Mouse (Mus musculus) MEL (cell line): Measurements from ENCODE around the gene Nprl3.

ENCODE experiments used
- BHLHE40 ChIP-seq: IDR thresholded peaks from 2 replicates; pipeline ENCODE4 v1.6.1; 2012; ENCODE audit warnings: low read depth, mild to moderate bottlenecking, inconsistent platforms, low read length, improper control_type of control experiment, borderline replicate concordance
- CHD1 ChIP-seq: IDR thresholded peaks from 2 replicates; pipeline ENCODE4 v1.6.1; 2012; ENCODE audit warnings: low read depth, mild to moderate bottlenecking, inconsistent platforms, low read length, improper control_type of control experiment
- CTCF ChIP-seq, 3 experiments: IDR thresholded peaks in 2 of 3; conservative IDR thresholded peaks in 1 of 3; 2 replicates each; pipeline ENCODE4 v1.5.1; 2011 to 2012; ENCODE audit warnings: low read length in 3 of 3, low read depth in 2 of 3, mild to moderate bottlenecking in 2 of 3, improper control_type of control experiment in 1 of 3, inconsistent platforms in 1 of 3, mixed read lengths in 1 of 3, moderate library complexity in 1 of 3; ENCODE audit not compliant: control insufficient read depth in 1 of 3, insufficient read depth in 1 of 3, poor library complexity in 1 of 3, severe bottlenecking in 1 of 3
- JUND ChIP-seq: IDR thresholded peaks from 2 replicates; pipeline ENCODE4 v1.6.1; 2011; ENCODE audit warnings: low read depth, mild to moderate bottlenecking, improper control_type of control experiment, low read length
- MAFK ChIP-seq: IDR thresholded peaks from 2 replicates; pipeline ENCODE4 v1.6.1; 2011; ENCODE audit warnings: low read depth, mild to moderate bottlenecking, low read length, improper control_type of control experiment, borderline replicate concordance
- MAX ChIP-seq: IDR thresholded peaks from 2 replicates; pipeline ENCODE4 v1.6.1; 2011; ENCODE audit warnings: low read length, improper control_type of control experiment
- MEF2A ChIP-seq: IDR thresholded peaks from 2 replicates; pipeline ENCODE4 v1.6.1; 2014; ENCODE audit warnings: low read depth, mild to moderate bottlenecking, inconsistent platforms, low read length, improper control_type of control experiment; ENCODE audit not compliant: poor library complexity, insufficient replicate concordance, severe bottlenecking; ENCODE audit errors: extremely low read depth
- POLR2A ChIP-seq, 2 experiments: IDR thresholded peaks; 2 replicates each; pipeline ENCODE4 v1.6.1; 2011 to 2012; ENCODE audit warnings: low read length in 2 of 2, mild to moderate bottlenecking in 2 of 2, control low read depth in 1 of 2, improper control_type of control experiment in 1 of 2, low read depth in 1 of 2, moderate library complexity in 1 of 2; ENCODE audit not compliant: control insufficient read depth in 1 of 2, insufficient read depth in 1 of 2, poor library complexity in 1 of 2
- TCF12 ChIP-seq: IDR thresholded peaks from 2 replicates; pipeline ENCODE4 v1.6.1; 2014; ENCODE audit warnings: low read depth, mild to moderate bottlenecking, inconsistent platforms, low read length, improper control_type of control experiment, moderate library complexity

GRCm38 (mm10) chr11:32195867-32196540 lies 71.5 kb downstream of the Nprl3 start:
- TF ChIP-seq POLR2A (IDR thresholded peaks at IDR 0.05; ENCODE audit: control insufficient read depth in 1 of 2, insufficient read depth in 1 of 2, low read depth in 1 of 2, low read length in 2 of 2, poor library complexity in 1 of 2) (peak; percentile 38 to 57; a peak in 1 of 4 replicates), BHLHE40 (peak; percentile 55), TCF12 (peak; percentile 89), CTCF (IDR thresholded peaks at IDR 0.05 in 2 of 3, conservative IDR thresholded peaks at IDR 0.05 in 1 of 3; ENCODE audit: control insufficient read depth in 1 of 3, insufficient read depth in 1 of 3, low read depth in 2 of 3, low read length in 3 of 3, poor library complexity in 1 of 3, severe bottlenecking in 1 of 3) (peak in 1 of 3 experiments; percentile 9; a peak in 1 of 6 replicates), MAX (peak; percentile 92), CHD1 (0 out of 2 replicates have a peak, but pooled peaks have one; percentile 65), MEF2A (no peak), JUND (no peak), MAFK (no peak; the same call in 1 of the 2 replicates)
